Mouse (Mus musculus) layer of hippocampus, adult 8-10 months (tissue): ENCODE measurements around the gene Morc1. TPM values are rescaled to one million over a fixed set of nuclear protein-coding genes. Genes with fewer than 3 reads are reported as not detected.

Source experiments
- DNase-seq, 2 experiments: peaks; one replicate each; pipeline ENCODE4 v3.0.0; 2022; ENCODE audit warnings: low spot score in 2 of 2
- total RNA-seq, 4 experiments: library from RNA; stranded (reverse); gene quantifications; 2 replicates each; pipeline ENCODE4 v1.2.4; 2022

The Morc1 gene
- total RNA-seq, 4 experiments from 2014 or later, result 0.11 TPM; not detected in 3

DNA sequence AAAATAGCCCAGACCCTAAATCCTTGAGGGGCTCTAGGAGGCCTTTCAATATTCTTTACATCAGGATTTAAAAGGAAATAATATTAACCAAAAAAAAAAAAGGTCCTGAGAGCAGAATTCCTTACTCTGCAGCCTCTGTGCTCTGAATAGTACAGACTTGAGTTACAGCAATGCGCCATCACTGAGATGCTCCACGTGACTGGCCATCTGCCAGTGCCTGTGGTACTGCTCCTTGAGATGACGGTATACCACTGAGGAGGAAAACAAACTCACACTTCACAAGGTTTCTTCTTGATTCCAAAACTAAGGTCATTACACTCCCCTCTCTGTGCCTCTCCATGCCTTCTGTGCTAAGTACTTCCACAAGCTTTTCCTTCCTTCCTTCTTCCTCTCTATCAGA, 195.1 kb downstream of the Morc1 start:
- DNase-seq, result no peak

DNA sequence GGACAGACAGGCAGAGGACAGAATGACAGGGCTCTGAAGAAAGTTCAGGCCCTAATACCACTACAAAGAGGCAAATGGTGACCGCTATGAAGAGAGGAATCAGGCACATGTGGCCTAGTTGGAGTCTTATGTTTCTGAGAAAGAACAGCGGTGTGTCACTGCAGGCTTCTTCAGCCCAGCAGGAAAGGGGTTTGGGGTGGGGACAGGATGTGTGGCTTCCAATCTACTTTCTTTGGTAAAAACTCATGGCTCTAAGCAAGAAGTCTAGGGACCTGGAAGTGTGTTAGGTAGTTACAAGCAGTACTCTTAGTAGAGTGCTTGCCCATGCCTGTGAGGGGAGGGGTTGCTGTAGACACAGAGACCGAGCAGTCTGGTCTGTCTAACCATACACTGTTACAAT, 196.3 kb downstream of the Morc1 start:
- no peak for DNase-seq

DNA sequence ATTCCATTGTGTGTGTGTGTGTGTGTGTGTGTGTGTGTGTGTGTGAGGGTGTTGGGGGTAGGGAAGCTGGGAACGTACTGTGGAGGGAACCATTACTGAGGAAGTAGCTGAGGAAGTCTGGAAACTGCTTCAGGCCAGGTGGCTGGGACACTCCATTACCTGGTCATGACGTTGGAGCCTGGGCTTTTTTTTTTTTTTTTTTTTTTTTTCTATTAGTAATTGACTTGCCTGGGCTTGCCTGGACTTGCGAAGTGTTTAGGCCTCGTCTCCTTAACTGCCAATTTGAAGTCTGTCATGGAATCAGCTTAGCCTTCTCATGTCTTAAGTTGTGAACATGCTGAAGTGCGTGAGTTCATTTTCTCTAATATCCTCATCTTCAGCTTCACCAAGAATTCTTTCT, 198.7 kb downstream of the Morc1 start:
- DNase-seq, result no peak

DNA sequence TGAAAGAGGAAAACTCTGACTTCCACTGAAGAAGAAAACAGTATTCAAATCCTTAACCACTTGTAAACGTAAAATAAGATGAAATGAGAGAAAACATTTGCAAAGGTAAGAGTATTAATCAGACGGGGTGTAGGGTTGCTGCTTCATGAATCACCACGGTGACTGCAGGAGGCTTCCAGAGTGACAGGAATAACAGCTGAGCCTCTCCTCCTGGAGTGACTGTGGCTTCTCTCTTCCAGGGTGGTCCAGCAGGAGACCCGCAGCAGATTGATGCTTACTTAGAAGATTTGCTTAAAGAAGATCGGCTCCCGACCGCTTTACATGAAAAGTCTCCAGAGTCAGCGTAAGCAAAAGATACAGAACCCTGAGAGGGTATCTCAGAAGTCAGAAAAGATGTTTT, 199.4 kb downstream of the Morc1 start:
- DNase-seq, result no peak

DNA sequence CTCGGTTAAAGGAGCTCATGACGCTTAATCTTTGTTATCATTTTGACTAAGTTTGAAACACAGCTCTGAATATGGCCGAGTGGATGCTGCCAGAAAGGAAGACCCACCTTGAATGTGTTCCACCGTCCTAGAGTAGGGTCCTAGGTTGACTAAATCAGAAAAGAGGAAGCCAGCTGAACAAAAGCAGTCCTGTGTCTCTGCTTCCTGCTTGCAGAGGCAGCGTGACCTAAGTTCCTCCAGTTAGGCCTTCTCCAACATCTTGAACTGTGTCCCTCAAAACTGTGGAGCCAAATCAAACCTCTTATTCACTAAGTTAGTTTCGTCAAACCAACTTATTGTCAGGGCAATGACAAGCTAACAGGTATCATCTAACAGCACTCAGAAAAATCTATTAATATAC, 201.3 kb downstream of the Morc1 start:
- DNase-seq, result no peak

DNA sequence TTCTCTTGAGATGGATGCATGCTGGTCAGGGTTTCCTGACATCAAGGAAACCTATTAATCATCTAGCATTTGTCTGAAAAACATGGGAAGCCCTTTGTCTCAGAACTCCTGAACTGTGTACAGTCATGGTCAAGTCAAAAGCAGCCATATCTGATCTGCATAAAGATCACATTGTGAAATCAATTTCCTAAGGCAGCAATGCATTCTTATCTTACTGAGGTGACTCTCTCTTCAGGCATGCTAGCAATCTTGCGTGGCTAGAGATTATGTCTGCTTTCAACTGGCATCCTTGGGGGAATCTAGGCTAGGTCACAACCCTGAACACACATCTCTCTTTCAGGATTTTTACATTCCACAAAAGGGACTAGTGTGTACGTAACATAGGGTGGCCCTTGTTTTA, 215.2 kb downstream of the Morc1 start:
- DNase-seq, result no peak

DNA sequence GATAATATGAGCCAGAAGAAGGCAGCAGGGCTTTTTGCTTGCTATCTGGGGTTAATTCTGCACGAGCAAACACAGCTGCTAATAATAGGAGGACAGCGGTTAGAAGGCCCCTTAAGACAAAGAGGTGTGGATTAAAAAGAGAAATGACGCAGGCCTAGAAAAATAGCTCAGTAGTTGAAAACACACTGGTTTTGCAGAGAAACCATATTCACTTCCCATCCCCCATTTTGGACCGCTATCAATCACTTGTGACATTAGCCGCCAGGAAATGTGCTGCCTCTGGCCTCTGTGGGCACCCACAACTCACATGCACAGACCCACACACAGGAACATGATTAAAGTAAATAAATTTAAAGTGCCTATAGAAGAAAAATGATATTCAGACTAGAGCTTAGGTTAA, 240.7 kb downstream of the Morc1 start:
- DNase-seq, result no peak

DNA sequence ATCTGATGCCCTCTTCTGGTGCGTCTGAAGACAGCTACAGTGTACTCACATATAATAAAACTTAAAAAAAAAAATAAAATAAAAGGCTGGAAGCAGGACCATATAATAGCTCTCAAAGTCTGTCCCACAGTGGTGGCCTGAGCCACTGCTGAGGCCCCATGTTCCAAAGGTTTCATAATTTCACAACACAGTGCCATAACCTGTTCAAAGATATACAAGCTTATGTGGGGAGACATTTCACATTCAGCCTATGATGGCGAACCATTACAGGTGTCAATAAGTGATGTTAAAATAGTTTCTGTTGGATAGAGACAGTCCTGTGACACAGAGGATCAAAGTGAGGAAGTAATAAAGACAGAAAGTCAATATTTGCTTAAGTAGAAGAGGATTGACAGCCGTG, 241.6 kb downstream of the Morc1 start:
- DNase-seq, result no peak

DNA sequence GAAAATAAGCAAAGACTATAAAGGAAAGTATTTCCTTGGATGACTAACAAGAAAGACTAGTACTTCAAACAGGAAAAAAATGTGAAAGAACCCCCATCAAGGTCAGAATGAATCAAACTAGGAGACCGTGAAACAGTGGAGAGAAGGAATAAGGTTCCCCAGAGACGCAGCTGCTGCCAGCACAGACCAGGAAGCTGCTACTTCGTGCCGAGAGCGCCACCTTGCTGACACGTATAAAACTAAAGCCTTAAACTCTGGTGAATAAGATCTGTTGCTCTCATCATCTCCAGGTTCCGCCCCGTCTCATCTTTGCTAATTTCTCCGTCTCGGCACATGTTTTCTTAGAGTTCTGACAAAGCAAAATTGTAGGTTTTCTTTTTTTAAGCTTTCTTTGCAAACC, 244.6 kb downstream of the Morc1 start:
- DNase-seq, result peak; percentile 46 to 57

DNA sequence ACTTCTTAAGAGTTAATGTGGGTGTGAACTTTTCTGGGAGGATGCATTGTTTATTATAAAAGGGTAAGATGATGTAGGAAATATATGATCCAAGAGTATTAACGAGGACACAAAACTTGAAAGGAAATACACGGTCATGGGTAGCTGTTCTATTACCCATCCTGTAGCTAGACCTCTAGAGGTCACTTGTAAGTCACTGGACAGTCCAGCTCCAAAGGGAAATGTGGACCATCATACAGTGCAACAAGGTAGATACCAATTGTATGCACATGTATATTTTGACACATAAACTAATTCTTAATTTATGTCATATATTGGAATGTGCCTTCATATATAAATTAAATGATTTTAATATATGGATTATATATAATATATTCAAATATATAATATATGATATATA, 245.2 kb downstream of the Morc1 start:
- no peak for DNase-seq

DNA sequence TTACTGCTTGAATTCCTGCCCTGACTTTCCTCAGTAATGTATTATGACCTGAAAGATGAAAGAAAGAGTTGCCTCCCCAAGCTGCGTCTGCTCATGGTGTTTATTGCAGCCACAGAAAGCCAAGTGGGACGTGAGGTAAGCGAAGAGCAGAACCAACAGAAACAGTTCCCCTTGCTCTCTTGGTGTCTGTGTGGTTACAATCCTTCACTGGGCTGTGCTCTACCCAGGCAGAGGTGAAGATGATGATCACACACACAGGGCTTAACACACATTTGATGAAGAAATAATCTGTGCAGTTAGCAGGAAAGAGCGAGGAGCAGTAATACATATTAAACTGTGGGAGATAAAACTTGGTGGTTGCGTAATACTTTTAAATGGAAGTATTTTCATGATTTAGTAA, 246.3 kb downstream of the Morc1 start:
- no peak for DNase-seq

DNA sequence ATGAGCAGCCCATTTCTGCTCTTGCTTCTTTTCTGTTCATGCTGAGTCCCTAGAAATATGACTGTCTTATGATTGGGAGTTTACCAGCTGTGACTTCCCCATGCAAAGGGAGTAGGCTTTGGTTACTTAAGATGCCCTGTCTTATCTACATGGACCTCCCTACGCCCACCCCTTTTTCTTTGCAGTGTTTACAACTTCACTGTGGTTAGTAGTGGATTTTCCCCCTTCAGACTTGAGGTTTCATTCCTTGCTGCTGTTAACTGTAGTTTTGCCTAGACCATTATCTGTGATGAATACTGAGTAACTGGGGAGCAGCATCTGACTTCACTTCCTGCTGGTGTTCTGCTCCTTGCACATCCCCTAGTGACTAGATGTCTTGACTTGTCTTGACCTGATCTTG, 247.0 kb downstream of the Morc1 start:
- no peak for DNase-seq

Other genes with a start within 250 kb of the Morc1 start
- not detected for gene Dppa4, start 147.5 kb upstream of the Morc1 start, total RNA-seq
- under 1 TPM in 2 of 4 experiments, not detected in 2; 0.17 to 0.23 TPM for gene Dppa2, start 127.3 kb upstream of the Morc1 start, total RNA-seq
- gene Gm5485, start 18.8 kb upstream of the Morc1 start, total RNA-seq, result not detected